Mouse (Mus musculus) kidney, adult 2 months (tissue): ENCODE data around the gene Llcfc1. TPM values are rescaled to one million over a fixed set of nuclear protein-coding genes. Genes with fewer than 3 reads are reported as not detected.

Experiments used
- DNase-seq: peaks from one replicate; pipeline ENCODE4 v3.0.0; 2021
- H3K27ac ChIP-seq: fragments of 200-500 bp; 2 replicates; pipeline ENCODE4 v1.5.1; 2012; ENCODE audit warnings: low read depth, low read length, control low read depth, inconsistent platforms; ENCODE audit not compliant: insufficient read depth
- H3K27me3 ChIP-seq: fragments of 200-500 bp; replicated peaks from 2 replicates; pipeline ENCODE4 v1.6.1; 2012; ENCODE audit warnings: mild to moderate bottlenecking, moderate library complexity, low read length, inconsistent platforms; ENCODE audit not compliant: control insufficient read depth, insufficient read depth
- H3K36me3 ChIP-seq: fragments of 200-500 bp; 2 replicates; pipeline ENCODE4 v1.6.1; 2012; ENCODE audit warnings: mild to moderate bottlenecking, moderate library complexity, low read length, inconsistent platforms; ENCODE audit not compliant: control insufficient read depth, insufficient read depth
- H3K4me1 ChIP-seq: fragments of 200-500 bp; 2 replicates; pipeline ENCODE4 v1.6.1; 2011; ENCODE audit warnings: low read length; ENCODE audit not compliant: control insufficient read depth, insufficient read depth
- H3K4me3 ChIP-seq: fragments of 200-500 bp; 2 replicates; pipeline ENCODE4 v1.5.1; 2011; ENCODE audit warnings: mild to moderate bottlenecking, low read depth, low read length, control low read depth; ENCODE audit not compliant: insufficient read depth
- CTCF ChIP-seq: fragments of 200-500 bp; conservative IDR thresholded peaks from 2 replicates; pipeline ENCODE4 v1.5.1; 2011; ENCODE audit warnings: low read depth, mild to moderate bottlenecking, control low read depth, low read length, moderate library complexity, mixed read lengths; ENCODE audit not compliant: insufficient read depth, insufficient read length
- POLR2A ChIP-seq: fragments of 200-500 bp; IDR thresholded peaks from one replicate; pipeline ENCODE4 v1.6.1; 2011; ENCODE audit warnings: low read depth, low read length, control low read depth
- WGBS: fragments of 180-500 bp; shearing (Covaris S2); methylation state at CpG from one replicate; pipeline ENCODE4 v1.1.7; 2018; 5-methylcytosine and 5-hydroxymethylcytosine counted together
- polyA plus RNA-seq: library from polyadenylated mRNA; depleted of rRNA; stranded (reverse); fragments of >200 nt; gene quantifications from 2 replicates; pipeline ENCODE4 v1.2.3, GENCODE M21; 2012; rRNA removed

The Llcfc1 gene
- polyA plus RNA-seq, 1 experiment: 0.75 TPM

DNA sequence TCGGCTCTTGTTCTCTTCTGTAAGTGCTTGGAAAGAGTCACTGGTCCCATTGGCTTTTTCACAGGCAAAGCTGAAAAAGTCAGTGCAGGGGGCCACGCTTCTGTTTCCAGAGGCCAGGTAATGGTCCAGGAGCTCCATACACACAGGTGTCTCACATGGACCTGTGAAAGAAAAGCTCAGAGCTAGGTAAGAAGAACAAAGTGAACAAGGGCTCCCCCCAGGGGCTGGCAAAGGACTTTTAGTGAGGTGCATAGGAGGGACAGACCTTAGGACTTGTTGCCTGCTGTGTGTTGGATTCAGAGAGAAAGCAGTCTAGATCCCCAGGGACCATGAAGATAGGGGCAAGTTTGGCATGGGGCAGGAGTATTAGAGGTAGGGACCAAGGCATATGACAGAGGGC is 18.7 kb downstream of the Llcfc1 start:
- no peaks in the 10 kb centered on the region for H3K27me3 ChIP-seq
- H3K4me1 ChIP-seq: no peaks in the 10 kb centered on the region
- no peak overlapping the region for H3K4me3 ChIP-seq
- DNase-seq: peak; percentile 25
- WGBS: 73% methylated on average over 2 of the region's 2 CpGs
- TF ChIP-seq POLR2A: no peak
- no peak; the same call in 1 of the 2 replicates for TF ChIP-seq CTCF
- no peak overlapping the region for H3K27ac ChIP-seq
- no peaks in the 10 kb centered on the region for H3K36me3 ChIP-seq

DNA sequence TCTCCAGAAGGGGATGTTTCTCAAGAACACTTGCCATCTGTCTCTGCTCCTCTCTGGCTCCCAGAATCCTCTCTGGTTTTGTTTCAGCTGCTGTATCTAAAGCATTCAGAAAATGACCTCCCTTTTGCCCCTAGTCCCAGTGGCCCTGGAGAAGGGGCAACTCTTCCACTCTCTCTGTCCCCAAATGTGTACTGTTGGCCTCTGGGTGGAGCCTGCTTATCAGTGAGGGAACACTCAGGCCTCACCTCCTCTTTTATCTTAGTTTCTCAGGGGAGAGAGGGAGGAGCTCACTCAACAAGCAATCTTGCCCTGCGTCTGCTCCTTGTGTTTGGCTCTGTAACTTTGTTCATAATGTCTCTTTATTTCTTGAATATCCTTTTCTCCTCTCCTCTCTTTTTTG is 19.9 kb downstream of the Llcfc1 start, which contains the start of gene Kel:
TSS of gene Kel (minus strand) at position 217 of the 400 bp plus-strand sequence.
- Histone ChIP-seq H3K27ac (no peak within 1 kb of the TSS), H3K4me3 (no peak within 1 kb of the TSS), H3K4me1 (no peaks in the 10 kb centered on the region), H3K27me3 (no peaks in the 10 kb centered on the region), H3K36me3 (no peaks in the 10 kb centered on the region)
- 53% methylated on average over 1 of the region's 1 CpGs for WGBS
- no peak for TF ChIP-seq CTCF
- TF ChIP-seq POLR2A: no peak
- no peak for DNase-seq

DNA sequence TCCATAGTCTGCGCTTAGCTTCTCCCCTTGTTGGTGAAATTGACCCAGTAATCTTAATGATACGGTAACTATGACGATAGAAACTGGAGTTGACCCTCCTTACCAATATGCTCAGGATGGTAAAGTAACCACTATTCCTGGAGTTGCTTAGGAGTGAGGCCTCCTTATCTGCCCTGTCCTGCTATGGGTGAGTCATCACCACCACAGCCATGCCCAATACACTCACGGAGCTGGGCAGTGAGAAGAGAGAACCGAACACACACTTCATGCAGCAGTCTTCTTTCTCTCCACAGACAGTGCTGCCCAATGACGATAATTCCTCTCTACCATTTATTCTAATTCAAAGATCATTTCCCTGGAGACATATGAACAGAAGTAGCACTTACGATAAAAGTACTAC is 22.0 kb downstream of the Llcfc1 start:
- no peak overlapping the region for H3K27ac ChIP-seq
- DNase-seq: no peak
- no peak overlapping the region for H3K4me3 ChIP-seq
- TF ChIP-seq CTCF (no peak), POLR2A (no peak)
- H3K4me1 ChIP-seq: no peaks in the 10 kb centered on the region
- 87% methylated on average over 7 of the region's 7 CpGs for WGBS
- no peaks in the 10 kb centered on the region for H3K27me3 ChIP-seq
- H3K36me3 ChIP-seq: no peaks in the 10 kb centered on the region

- 79% methylated on average over 1 of the region's 1 CpGs for WGBS
These were observed 26.1 kb downstream of the Llcfc1 start for GRCm38 (mm10) chr6:41710281-41710680.

DNA sequence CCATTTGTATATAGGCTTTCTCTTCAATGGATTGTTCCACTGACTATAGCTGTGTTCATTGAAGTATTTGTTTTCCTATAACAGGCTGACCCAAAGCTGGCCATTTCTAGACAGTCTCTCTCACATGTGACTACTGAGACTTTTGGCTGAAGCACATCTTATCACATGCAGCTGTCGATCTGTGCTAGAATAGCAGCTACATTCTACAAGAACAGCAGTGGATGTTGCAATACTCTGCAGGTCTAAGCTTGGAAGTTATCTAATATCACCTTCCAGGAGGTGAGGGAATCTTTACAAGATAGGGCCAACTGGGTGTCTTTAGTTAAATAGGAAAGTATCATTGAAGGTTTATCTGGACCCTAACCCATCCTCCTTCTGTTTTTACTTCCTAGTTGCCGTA is 37.2 kb downstream of the Llcfc1 start:
- Histone ChIP-seq H3K4me1 (no peaks in the 10 kb centered on the region), H3K27ac (no peak overlapping the region), H3K4me3 (no peak overlapping the region), H3K36me3 (no peaks in the 10 kb centered on the region), H3K27me3 (no peaks in the 10 kb centered on the region)
- DNase-seq: no peak
- WGBS: 89% methylated on average over 2 of the region's 2 CpGs
- TF ChIP-seq CTCF (no peak), POLR2A (no peak)

More at GRCm38 (mm10) chr6:41710281-41710680, 26.1 kb downstream of the Llcfc1 start:
- Histone ChIP-seq H3K4me3 (no peak overlapping the region), H3K27me3 (no peaks in the 10 kb centered on the region), H3K36me3 (no peaks in the 10 kb centered on the region), H3K4me1 (no peaks in the 10 kb centered on the region), H3K27ac (no peak overlapping the region)
- no peak for DNase-seq
- no peak for TF ChIP-seq CTCF
- TF ChIP-seq POLR2A: no peak

GRCm38 (mm10) chr6:41727989-41728609 is 43.9 kb downstream of the Llcfc1 start:
- no peaks in the 10 kb centered on the region for H3K36me3 ChIP-seq

GRCm38 (mm10) chr6:41734719-41735470 is 50.7 kb downstream of the Llcfc1 start:
- no peaks in the 10 kb centered on the region for H3K4me1 ChIP-seq
- TF ChIP-seq POLR2A: no peak
- no peak for TF ChIP-seq CTCF
- WGBS: 90% methylated on average over 5 of the region's 5 CpGs
- no peak overlapping the region for H3K4me3 ChIP-seq
- no peak for DNase-seq
- no peaks in the 10 kb centered on the region for H3K27me3 ChIP-seq
- H3K36me3 ChIP-seq: no peaks in the 10 kb centered on the region
- no peak overlapping the region for H3K27ac ChIP-seq

More at GRCm38 (mm10) chr6:41727989-41728609, 43.9 kb downstream of the Llcfc1 start:
- TF ChIP-seq POLR2A: no peak
- no peak; the same call in 1 of the 2 replicates for TF ChIP-seq CTCF
- H3K27me3 ChIP-seq: no peaks in the 10 kb centered on the region
- no peak overlapping the region for H3K4me3 ChIP-seq
- H3K27ac ChIP-seq: no peak overlapping the region
- DNase-seq: peak; percentile 3
- 66% methylated on average over 1 of the region's 1 CpGs for WGBS
- no peaks in the 10 kb centered on the region for H3K4me1 ChIP-seq

Other genes with a start within 250 kb of the Llcfc1 start
- gene Gm10334, start 238.3 kb upstream of the Llcfc1 start, polyA plus RNA-seq: not detected in 2 replicates
- not detected in 2 replicates for gene Prss1, start 225.5 kb upstream of the Llcfc1 start, polyA plus RNA-seq
- not detected in 2 replicates for gene Prss2, start 162.6 kb upstream of the Llcfc1 start, polyA plus RNA-seq
- gene Ephb6, start 78.9 kb upstream of the Llcfc1 start, polyA plus RNA-seq: 4.0 and 5.6 TPM in 2 replicates
- 0.72 and 1.0 TPM in 2 replicates for gene Trpv6, start 48.0 kb upstream of the Llcfc1 start, polyA plus RNA-seq
- 6.6 and 12.4 TPM in 2 replicates for gene Trpv5, start 3.7 kb upstream of the Llcfc1 start, polyA plus RNA-seq
- 0.04 and 0.13 TPM in 2 replicates for gene Kel, start 19.9 kb downstream of the Llcfc1 start, polyA plus RNA-seq
- gene Olfr459, start 90.7 kb downstream of the Llcfc1 start, polyA plus RNA-seq: not detected in 2 replicates
- gene Pip, start 163.1 kb downstream of the Llcfc1 start, polyA plus RNA-seq: not detected in 2 replicates
- gene Sval2, start 168.6 kb downstream of the Llcfc1 start, polyA plus RNA-seq: not detected in 2 replicates